Mouse (Mus musculus) gonadal fat pad, adult 2 months (tissue): ENCODE measurements around the gene Fam228a. TPM values are rescaled to one million over a fixed set of nuclear protein-coding genes. Genes with fewer than 3 reads are reported as not detected.
A peak's percentile ranks its signal among the peaks of the same experiment; 100 is the strongest.
"Not testable (repeated sequence)": the region's sequence is repeated elsewhere in the genome, so short reads cannot be mapped to it uniquely, and the experiment has no call there.

Experiments
- DNase-seq: peaks from one replicate; pipeline ENCODE4 v3.0.0-alpha.2; 2012; ENCODE audit warnings: low read depth
- polyA plus RNA-seq: library from polyadenylated mRNA; depleted of rRNA; stranded (reverse); fragments of >200 nt; gene quantifications from 2 replicates; pipeline ENCODE4 v1.2.3, GENCODE M21; 2012; rRNA removed

Fam228a gene
- 0.54 and 0.69 TPM in 2 replicates for polyA plus RNA-seq

DNA sequence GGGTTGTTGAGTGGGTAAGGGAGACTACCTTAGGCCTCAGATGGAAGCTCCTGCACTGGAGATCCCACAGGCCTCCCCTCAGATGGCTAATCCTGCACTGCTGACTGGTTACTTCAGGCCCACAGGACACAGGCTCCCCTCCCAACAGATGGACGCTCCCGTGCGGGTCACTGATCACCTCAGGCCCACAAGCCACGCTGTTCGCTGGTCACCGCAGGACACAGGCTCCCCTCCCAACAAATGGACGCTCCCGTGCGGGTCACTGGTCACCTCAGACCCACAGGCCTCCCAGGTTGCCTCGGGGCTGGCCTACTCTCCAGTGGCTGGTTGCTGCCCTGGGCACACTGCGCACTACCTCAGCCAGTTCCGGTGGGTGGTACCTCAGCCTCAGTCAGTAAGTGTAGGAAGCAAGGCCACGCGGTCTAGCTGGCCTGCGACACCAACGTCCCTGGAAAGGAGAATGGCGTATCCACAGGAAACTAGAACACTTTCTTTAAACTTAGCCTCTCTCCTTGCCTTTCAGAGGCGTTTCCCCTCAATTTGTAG, at the start of gene Fam228a:
Fam228a (minus strand) TSS at position 400 of the 546 bp plus-strand sequence.
- DNase-seq = no peak

DNA sequence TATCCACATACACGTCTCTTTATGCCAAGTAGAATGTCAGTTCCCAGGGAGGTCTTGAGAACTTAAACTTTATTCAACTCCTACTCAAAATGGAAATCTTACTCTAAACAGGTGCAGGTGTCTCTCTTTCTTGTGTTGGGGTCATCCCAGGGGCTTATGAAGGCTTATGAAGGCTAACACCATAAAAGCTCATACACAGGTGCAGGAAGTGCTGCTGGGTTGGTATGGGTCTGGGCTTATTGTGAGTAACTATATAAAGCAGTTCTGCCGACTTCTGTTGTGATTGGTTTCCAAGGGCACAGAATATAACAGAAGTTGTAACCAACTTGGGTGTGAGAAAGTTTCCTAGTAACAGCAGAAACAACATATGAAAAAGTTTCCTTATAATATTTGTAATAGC, 46.2 kb upstream of the Fam228a start:
- DNase-seq = no peak

- DNase-seq = no peak
Observed at GRCm38 (mm10) chr12:4783598-4783997, 45.4 kb upstream of the Fam228a start.

DNA sequence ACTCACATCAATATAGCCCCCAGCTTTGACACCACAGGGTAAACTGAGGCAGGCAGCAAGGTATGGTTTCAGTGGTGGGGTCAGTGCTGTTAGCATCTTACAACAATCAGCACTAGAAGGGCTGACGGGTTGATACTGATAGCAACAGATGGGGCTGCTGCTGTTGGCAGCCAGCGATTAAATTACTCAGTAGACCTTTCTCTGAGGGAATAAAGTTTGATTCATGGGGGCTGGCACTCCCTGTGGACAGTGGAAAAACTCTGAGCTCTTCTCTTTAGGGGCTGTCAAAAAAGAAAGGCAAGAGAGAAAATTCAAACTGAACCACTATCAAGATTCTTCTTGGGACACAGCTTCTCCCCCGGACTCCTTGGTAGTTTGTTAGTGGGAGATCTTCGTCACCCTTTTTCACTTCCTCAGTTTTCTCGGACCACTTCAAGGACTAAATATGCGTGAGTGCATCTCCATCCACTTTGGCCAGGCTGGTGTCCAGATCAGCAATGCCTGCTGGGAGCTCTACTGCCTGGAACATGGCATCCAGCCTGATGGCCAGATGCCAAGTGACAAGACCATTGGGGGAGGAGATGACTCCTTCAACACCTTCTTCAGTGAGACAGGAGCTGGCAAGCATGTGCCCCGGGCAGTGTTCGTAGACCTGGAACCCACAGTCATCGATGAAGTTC, 43.6 kb upstream of the Fam228a start:
- DNase-seq = not testable (repeated sequence)

GRCm38 (mm10) chr12:4781270-4781669, 43.0 kb upstream of the Fam228a start:
- no peak for DNase-seq

DNA sequence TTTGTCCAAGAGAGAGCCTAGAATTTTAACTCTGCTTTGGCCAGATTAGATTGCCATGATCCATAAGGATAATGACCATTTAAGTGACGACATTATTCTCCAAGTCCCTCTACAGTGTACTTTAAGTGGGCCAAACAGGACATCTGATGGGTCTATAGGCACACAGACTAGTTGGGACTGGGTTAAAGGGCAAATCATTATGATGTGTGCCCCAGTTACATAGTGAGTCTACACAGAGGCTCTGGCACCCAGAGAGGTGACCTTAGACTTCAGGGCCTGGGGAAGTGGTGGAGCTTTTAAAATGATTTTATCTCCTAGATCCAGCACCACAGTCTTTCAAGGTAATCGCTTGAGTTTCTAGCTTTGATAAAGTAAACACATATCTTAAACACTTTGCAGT, 42.0 kb upstream of the Fam228a start:
- DNase-seq = no peak

GRCm38 (mm10) chr12:4777734-4778133, 39.5 kb upstream of the Fam228a start:
- DNase-seq = no peak

GRCm38 (mm10) chr12:4775588-4775949, 37.3 kb upstream of the Fam228a start:
- DNase-seq = no peak

GRCm38 (mm10) chr12:4774895-4775587, 36.8 kb upstream of the Fam228a start:
- no peak for DNase-seq

GRCm38 (mm10) chr12:4769333-4769723, 31.1 kb upstream of the Fam228a start:
- DNase-seq = no peak

- peak; percentile 38 for DNase-seq
Observed at GRCm38 (mm10) chr12:4768492-4769332, 30.5 kb upstream of the Fam228a start, which contains the start of the genes Pfn4 and Fam228b. Gene Pfn4, plus strand, starts transcription at chr12:4769022. Gene Fam228b, minus strand, starts transcription at chr12:4769267.

- DNase-seq = no peak
Observed at GRCm38 (mm10) chr12:4757060-4757459, 18.8 kb upstream of the Fam228a start.

DNA sequence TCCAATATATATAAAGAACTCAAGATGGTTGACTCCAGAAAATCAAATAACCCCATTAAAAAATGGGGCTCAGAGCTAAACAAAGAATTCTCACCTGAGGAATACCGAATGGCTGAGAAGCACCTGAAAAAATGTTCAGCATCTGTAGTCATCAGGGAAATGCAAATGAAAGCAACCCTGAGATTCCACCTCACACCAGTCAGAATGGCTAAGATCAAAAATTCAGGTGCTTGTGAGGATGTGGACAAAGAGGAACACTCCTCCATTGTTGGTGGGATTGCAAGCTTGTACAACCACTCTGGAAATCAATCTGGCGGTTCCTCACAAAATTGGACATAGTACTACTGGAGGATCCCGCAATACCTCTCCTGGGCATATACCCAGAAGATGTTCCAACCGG, 16.2 kb upstream of the Fam228a start:
- not testable (repeated sequence) for DNase-seq

DNA sequence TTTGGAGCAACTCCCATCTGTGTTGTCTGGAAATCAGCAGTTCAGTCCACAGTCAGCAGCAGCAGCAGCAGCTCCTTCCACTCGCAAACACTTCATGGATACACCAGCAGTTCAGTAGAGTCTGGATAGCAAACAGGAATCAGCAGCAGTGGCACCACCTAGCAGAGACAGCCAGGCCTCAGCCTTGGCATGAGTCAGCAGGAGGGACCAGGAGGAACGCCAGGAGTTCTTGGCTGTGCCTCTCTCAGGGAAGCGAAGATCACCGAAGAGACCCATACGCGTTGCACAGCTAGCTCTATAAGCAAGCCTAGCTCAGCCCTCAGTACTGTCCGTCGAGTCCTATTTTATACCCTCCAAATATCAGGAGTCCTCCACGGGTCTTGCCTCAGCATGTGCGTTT, 6.3 kb upstream of the Fam228a start:
- DNase-seq = no peak

- no peak for DNase-seq
Observed at GRCm38 (mm10) chr12:4742183-4742582, 4.0 kb upstream of the Fam228a start.

- DNase-seq = peak; percentile 2
Observed at GRCm38 (mm10) chr12:4740823-4741222, 2.6 kb upstream of the Fam228a start.

DNA sequence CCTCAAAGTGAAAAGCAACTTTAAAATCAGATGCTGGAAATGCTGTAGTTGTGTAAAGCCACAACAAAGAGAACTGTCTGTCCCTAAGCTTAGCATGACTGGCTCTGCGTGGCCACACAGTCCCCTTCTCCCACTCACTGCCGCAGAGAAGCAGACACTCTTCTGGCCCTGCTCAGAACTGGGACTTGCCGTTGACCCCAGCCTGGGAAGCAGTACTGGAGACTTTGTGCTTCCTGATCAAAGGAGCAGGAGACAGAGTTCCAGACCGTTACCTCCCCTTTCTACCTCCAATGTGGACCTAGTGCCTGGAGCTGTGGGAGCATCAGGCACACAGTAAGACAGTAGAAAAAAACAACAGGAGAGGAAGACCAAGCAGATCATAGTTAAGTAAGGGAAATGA, 5.9 kb downstream of the Fam228a start:
- no peak for DNase-seq

DNA sequence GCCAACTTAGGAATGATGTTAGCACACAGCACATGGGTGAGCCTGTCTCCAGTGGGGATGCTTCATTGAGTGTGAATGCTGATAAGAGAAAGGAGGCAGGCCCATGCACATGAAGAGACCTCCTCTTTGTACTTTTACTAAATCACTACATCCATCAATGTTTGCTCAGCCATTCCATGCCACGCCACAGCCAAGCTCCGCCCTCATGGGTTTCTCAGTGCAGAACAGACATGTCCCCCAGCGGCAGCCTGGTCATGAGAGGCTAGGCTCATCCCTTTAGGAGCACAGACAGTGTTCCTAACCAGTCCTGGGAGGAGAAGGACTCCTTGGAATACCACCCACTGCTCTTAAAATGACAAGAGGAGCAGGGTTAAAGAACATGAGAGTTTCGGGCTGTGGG, 6.6 kb downstream of the Fam228a start:
- no peak for DNase-seq

- no peak for DNase-seq
Observed at GRCm38 (mm10) chr12:4729165-4729564, 9.1 kb downstream of the Fam228a start.

DNA sequence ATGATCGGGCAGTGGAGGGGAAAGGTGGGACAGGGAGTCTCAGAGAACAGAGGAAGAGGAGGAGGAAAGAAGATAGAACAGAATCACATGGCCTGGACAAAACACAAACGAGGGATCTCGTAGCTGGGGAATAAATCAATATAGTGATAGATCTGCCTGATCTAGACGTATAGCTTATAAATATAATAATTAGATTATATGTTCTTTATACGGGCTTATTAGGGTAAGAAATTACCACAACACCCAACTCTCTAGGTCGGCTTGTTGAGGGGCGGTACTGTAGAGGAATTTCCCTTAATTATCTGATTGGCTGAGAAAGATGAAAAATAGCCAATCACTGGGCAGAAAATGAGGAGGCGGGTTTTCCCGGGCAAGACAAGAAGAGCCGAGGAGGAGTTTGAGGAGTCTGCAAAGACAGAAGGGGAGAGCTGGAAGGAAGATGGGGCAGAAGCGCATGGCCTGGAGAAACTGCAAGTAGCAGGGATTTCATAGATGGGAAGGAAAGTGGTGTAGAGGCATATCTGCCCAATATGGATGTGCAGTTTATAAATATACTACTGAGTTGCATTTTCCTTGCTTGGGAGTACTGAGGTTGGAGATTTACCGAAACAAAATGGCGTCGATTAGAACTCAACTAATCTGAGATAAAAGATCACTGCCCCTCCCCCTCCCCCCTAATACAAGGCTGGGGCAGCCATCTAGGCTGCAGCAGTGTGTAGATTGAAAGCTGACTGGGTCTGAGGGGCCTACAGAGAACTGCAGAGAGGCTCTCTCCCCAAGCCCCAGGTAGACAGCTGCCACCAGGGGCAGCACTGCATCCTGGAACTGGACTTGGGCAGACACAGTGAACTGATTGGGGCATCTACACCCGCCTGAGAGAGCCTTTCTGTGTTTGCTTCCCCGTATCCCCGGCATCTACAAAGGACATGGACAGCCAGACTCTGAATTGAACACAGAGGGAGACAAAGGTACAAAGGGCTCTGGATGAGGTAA, 18.2 kb downstream of the Fam228a start:
- no peak for DNase-seq
